Mouse (Mus musculus) heart, embryonic 15.5 days (tissue): ENCODE results near the gene Gm11541. TPM values are rescaled to one million over a fixed set of nuclear protein-coding genes. Genes with fewer than 3 reads are reported as not detected.
A peak's percentile ranks its signal among the peaks of the same experiment; 100 is the strongest.
"Not testable (repeated sequence)": the region's sequence is repeated elsewhere in the genome, so short reads cannot be mapped to it uniquely, and the experiment has no call there.

Experiments
- ATAC-seq: fragments of 200-750 bp; cut with Nextera tagmentation; replicated peaks from 2 replicates; pipeline ENCODE4 v1.8.0; 2017; ENCODE audit warnings: low read depth, moderate TSS enrichment; ENCODE audit not compliant: insufficient number of reproducible peaks, insufficient read depth, low FRiP score
- H3K27ac ChIP-seq: fragments of 300-500 bp; sonication (generic); 2 replicates; pipeline ENCODE4 v1.5.1; 2015; ENCODE audit warnings: mild to moderate bottlenecking, inconsistent platforms
- H3K27me3 ChIP-seq: fragments of 300-500 bp; sonication (generic); 2 replicates; pipeline ENCODE4 v1.6.1; 2015; ENCODE audit warnings: inconsistent platforms
- H3K36me3 ChIP-seq: fragments of 300-500 bp; sonication (generic); 2 replicates; pipeline ENCODE4 v1.6.1; 2015; ENCODE audit warnings: mild to moderate bottlenecking, inconsistent platforms
- H3K4me1 ChIP-seq: fragments of 300-500 bp; sonication (generic); replicated peaks from 2 replicates; pipeline ENCODE4 v1.6.1; 2015; ENCODE audit warnings: inconsistent platforms
- H3K4me2 ChIP-seq: fragments of 300-500 bp; sonication (generic); 2 replicates; pipeline ENCODE4 v1.6.1; 2015; ENCODE audit warnings: inconsistent platforms, mild to moderate bottlenecking, moderate library complexity
- H3K4me3 ChIP-seq: fragments of 300-500 bp; sonication (generic); 2 replicates; pipeline ENCODE4 v1.5.1; 2015; ENCODE audit warnings: mild to moderate bottlenecking, inconsistent platforms
- H3K9ac ChIP-seq: fragments of 300-500 bp; sonication (generic); 2 replicates; pipeline ENCODE4 v1.6.1; 2015; ENCODE audit warnings: mild to moderate bottlenecking, inconsistent platforms
- H3K9me3 ChIP-seq: fragments of 300-500 bp; sonication (generic); replicated peaks from 2 replicates; pipeline ENCODE4 v1.6.1; 2016; ENCODE audit warnings: inconsistent platforms
- WGBS: fragments of 180-500 bp; shearing (Covaris S2); methylation state at CpG from one replicate; pipeline ENCODE4 v1.1.7; 2015; ENCODE audit warnings: mixed read lengths; 5-methylcytosine and 5-hydroxymethylcytosine counted together
- polyA plus RNA-seq: library from polyadenylated mRNA; unstranded; fragments of >200 nt; fragmentation: Nextera tagmentation; extraction: Ambion mirVana; gene quantifications from 2 replicates; pipeline ENCODE4 v1.2.1, GENCODE M21; 2015

Gene Gm11541
- polyA plus RNA-seq, 1 experiment from 2014 or later = not detected

DNA sequence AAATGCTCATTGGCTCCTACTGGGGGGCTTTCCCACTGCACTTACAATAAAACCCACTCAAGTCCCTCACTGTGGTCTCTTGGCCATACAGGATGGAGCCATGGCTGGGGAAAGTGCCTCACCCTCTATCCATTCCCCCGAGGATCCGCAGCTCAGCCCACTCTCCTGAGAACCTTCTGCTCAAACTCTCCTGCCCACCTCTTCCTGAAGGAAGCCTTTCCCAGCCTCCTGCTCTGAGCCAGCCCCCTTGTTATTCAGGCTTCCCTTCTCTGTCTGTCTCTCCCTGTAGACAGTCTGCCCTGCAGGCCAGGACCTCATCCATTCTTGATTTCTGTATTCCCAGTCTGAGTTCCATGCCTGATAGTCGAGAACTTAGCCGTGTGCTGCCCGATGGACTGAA lies 29.3 kb downstream of the Gm11541 start:
- no peak overlapping the region for H3K9ac ChIP-seq
- 71% methylated on average over 5 of the region's 5 CpGs for WGBS
- H3K4me2 ChIP-seq = no peak overlapping the region

DNA sequence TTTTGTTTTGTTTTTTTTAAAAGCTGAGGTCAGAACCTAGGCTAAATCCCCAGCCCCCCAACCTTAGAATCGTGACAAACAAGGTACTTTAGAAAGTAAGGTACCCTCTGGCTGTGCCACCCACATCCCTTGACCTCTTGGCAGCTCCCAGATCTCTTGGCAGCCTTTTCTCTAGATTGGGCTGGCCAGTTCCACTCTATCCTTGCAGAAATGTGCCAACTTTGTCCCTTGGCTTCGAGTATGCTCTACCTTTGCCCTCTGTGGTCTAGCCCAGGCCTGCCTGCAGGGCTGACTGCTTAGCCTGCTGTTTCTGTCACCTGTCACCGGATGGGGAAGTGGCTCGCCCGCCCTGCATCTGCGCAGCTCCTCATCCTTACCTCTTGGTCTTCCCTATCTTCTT lies 39.0 kb downstream of the Gm11541 start:
- H3K4me2 ChIP-seq = no peak overlapping the region
- no peak overlapping the region for H3K27ac ChIP-seq
- no peak overlapping the region for H3K9ac ChIP-seq
- no peaks in the 10 kb centered on the region for H3K4me1 ChIP-seq
- peaks cover 87% of the 10 kb centered on the region for H3K36me3 ChIP-seq
- no peaks in the 10 kb centered on the region for H3K9me3 ChIP-seq
- ATAC-seq = no peak
- 91% methylated on average over 6 of the region's 6 CpGs for WGBS
- H3K4me3 ChIP-seq = no peak overlapping the region
- H3K27me3 ChIP-seq = no peaks in the 10 kb centered on the region

More for the DNA sequence above, 29.3 kb downstream of the Gm11541 start:
- Histone ChIP-seq H3K27ac (no peak overlapping the region), H3K4me3 (no peak overlapping the region), H3K27me3 (no peaks in the 10 kb centered on the region), H3K36me3 (peaks cover 3% of the 10 kb centered on the region; the same call in 1 of the 2 replicates), H3K9me3 (no peaks in the 10 kb centered on the region), H3K4me1 (peaks cover 30% of the 10 kb centered on the region)
- ATAC-seq = no peak

DNA sequence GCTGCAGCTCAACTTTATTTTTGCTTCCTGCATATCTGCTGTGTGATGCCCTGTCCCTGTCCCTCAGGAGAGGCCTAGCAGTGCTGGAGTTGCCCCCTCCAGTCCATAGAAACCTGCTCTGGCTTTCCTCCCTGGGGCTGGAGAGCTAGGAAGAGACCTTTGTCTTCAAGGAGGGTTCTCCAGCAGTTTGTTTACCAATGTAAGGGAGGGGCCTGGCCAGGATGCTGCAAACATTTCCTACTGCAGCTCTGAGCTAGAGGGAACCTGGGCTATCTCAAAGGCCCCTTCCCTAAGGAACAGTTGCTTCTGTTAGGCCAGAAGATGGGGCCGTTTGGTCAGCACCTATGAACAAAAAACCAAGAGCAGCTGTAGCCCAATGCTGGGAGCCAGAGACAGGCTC lies 43.0 kb downstream of the Gm11541 start:
- no peak overlapping the region for H3K9ac ChIP-seq
- peaks cover 74% of the 10 kb centered on the region for H3K36me3 ChIP-seq
- no peak overlapping the region for H3K4me3 ChIP-seq
- no peak overlapping the region for H3K27ac ChIP-seq
- no peak for ATAC-seq
- no peaks in the 10 kb centered on the region for H3K27me3 ChIP-seq
- H3K4me2 ChIP-seq = no peak overlapping the region
- no peaks in the 10 kb centered on the region for H3K4me1 ChIP-seq
- 59% methylated on average over 1 of the region's 1 CpGs for WGBS
- H3K9me3 ChIP-seq = no peaks in the 10 kb centered on the region

DNA sequence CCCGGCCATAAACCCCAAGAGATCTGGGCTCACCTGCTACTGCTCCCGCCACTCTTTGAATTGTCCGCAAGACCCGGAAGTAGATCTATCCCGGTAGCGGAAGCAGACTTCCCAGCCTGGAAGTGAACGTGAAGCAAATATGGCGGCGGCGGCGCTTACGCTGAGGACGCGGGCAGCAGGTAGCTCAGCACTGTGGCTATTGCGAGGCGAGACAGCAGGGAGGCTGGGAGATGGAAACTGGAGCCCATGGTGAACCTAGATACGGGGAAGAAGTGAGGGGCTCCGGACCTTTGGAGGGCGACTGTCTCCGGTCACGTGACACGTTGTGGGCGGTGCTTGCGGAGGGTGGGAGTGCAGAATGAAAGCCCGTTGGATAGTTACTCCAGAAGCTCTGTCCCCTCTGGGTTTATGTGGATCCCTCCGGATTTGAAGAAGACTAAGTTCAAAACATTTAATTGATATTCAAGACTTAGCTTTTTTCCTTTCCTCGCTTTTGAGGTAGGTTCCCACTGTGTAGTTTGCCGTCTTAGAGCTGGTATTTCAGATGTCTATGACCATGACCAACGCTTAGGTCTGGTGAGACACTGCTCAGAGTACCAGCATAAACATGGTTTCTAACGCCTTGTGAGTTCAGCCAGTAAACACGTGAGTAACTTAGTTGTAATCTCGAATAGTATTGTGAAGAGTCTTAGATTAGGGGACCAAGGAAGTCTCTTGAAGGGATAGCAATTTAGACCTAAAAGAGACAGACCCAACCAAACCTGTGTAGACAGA lies 50.4 kb downstream of the Gm11541 start, which contains the start of the genes Mrpl27 and Eme1:
Gene Mrpl27 (plus strand): TSS at position 105 of the 774 bp plus-strand sequence.
Gene Eme1 (minus strand): TSS at position 302 of the 774 bp plus-strand sequence.
- peak within 1 kb of the TSS; percentile 86 for H3K4me2 ChIP-seq
- ATAC-seq = peak; percentile 85
- H3K27ac ChIP-seq = peak within 1 kb of the TSS; percentile 98
- peaks cover 21% of the 10 kb centered on the region for H3K36me3 ChIP-seq
- H3K4me3 ChIP-seq = peak within 1 kb of the TSS; percentile 83
- WGBS = under 1% methylated on average over 32 of the region's 32 CpGs
- H3K9me3 ChIP-seq = no peaks in the 10 kb centered on the region
- H3K9ac ChIP-seq = peak within 1 kb of the TSS; percentile 76
- peaks cover 16% of the 10 kb centered on the region for H3K4me1 ChIP-seq
- no peaks in the 10 kb centered on the region for H3K27me3 ChIP-seq

DNA sequence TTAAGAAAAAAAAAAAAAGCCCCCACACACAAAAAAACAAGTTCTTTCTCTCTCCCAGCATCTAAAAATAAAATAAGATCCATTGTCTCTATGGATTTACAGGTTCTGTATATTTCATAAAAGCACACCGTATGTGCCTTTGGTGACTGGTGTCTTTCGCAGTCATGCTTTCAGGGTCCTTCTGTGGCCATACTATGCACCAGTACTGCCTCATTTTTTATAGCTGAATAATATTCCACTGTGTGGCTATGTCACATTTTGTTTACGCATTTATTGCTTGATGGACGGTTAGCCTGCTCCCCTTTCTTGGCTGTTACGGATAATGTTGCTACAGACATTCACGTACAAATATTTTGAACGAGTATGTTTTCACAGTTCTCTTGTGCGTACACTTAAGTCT lies 51.3 kb downstream of the Gm11541 start:
- Histone ChIP-seq H3K36me3 (peaks cover 22% of the 10 kb centered on the region), H3K9ac (peak overlapping the region; percentile 76), H3K27me3 (no peaks in the 10 kb centered on the region), H3K27ac (no peak overlapping the region), H3K4me1 (peaks cover 16% of the 10 kb centered on the region), H3K4me3 (peak overlapping the region; percentile 83), H3K9me3 (no peaks in the 10 kb centered on the region), H3K4me2 (peak overlapping the region; percentile 86)
- ATAC-seq = no peak
- WGBS = 44% methylated on average over 8 of the region's 8 CpGs

DNA sequence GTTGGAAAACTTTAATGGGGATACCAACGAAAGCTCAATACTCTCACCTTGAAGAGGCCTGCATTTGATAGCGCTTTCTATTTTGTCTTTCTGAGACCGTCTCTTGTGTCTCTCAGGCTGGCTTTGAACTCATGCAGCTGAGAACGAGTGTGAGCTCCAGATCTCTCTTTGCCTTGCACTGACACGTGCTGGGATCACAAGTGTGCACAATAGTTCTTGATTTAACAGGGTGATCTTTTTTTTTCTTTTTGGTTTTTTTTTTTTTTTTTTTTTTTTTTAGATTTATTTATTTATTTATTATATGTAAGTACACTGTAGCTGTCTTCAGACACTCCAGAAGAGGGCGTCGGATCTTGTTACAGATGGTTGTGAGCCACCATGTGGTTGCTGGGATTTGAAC lies 53.1 kb downstream of the Gm11541 start:
- H3K4me2 ChIP-seq, H3K9me3 ChIP-seq, H3K27me3 ChIP-seq, H3K4me3 ChIP-seq, H3K27ac ChIP-seq, ATAC-seq, H3K9ac ChIP-seq: not testable (repeated sequence)
- Histone ChIP-seq H3K36me3 (peaks cover 28% of the 10 kb centered on the region), H3K4me1 (peaks cover 16% of the 10 kb centered on the region)
- WGBS = 89% methylated on average over 7 of the region's 7 CpGs

DNA sequence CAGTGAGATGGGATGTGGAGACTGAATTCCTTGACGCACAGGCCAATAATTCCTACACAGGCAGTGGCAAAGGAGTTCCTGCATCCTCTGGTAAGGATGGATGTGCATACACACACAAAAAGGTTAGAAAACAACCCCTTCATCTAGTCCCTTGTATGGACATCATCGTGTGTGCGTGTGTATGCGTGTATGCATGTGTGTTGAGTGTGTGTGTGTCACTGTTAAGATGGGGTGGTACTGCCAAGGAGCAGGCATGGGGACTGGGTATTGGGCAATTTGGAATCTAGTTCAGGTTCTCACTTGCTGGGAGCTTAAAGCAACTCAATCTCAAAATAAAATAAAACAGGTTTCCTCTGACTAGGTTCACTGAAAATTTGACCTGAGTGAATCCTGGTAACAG lies 57.8 kb downstream of the Gm11541 start:
- Histone ChIP-seq H3K4me1 (no peaks in the 10 kb centered on the region), H3K4me3 (no peak overlapping the region), H3K4me2 (no peak overlapping the region), H3K9ac (no peak overlapping the region), H3K9me3 (no peaks in the 10 kb centered on the region), H3K27me3 (no peaks in the 10 kb centered on the region), H3K27ac (no peak overlapping the region), H3K36me3 (peaks cover 67% of the 10 kb centered on the region)
- 93% methylated on average over 4 of the region's 4 CpGs for WGBS
- ATAC-seq = no peak

Other genes with a start within 250 kb of the Gm11541 start
- 6.4 TPM in 2 replicates for gene Cacna1g, start 230.3 kb downstream of the Gm11541 start, polyA plus RNA-seq
- 0.13 and 0.28 TPM in 2 replicates for gene Spata20, start 218.3 kb downstream of the Gm11541 start, polyA plus RNA-seq
- gene Epn3, start 204.5 kb downstream of the Gm11541 start, polyA plus RNA-seq = 13.1 and 16.9 TPM in 2 replicates
- gene Mycbpap, start 182.8 kb downstream of the Gm11541 start, polyA plus RNA-seq = 5.8 and 6.1 TPM in 2 replicates
- gene Rsad1, start 155.2 kb downstream of the Gm11541 start, polyA plus RNA-seq = 5.7 and 6.2 TPM in 2 replicates
- 0.57 and 1.5 TPM in 2 replicates for gene Chad, start 139.5 kb downstream of the Gm11541 start, polyA plus RNA-seq
- 3.3 and 3.7 TPM in 2 replicates for gene Acsf2, start 102.6 kb downstream of the Gm11541 start, polyA plus RNA-seq
- 100 and 128 TPM in 2 replicates for gene Lrrc59, start 74.7 kb downstream of the Gm11541 start, polyA plus RNA-seq
- gene Mrpl27, start 50.7 kb downstream of the Gm11541 start, polyA plus RNA-seq = 122 and 135 TPM in 2 replicates
- 8.7 and 11.5 TPM in 2 replicates for gene Eme1, start 50.5 kb downstream of the Gm11541 start, polyA plus RNA-seq
- 11.6 and 16.6 TPM in 2 replicates for gene Xylt2, start 27.0 kb downstream of the Gm11541 start, polyA plus RNA-seq
- 0.11 TPM in 1 of 2 replicates, not detected in the other for gene Cdc34b, start 37.3 kb upstream of the Gm11541 start, polyA plus RNA-seq
- not detected in 2 replicates for gene Tmem92, start 78.2 kb upstream of the Gm11541 start, polyA plus RNA-seq
- gene Col1a1, start 231.7 kb upstream of the Gm11541 start, polyA plus RNA-seq = 825 and 1,122 TPM in 2 replicates